Mouse (Mus musculus): ENCODE results near the gene Armc9.

The Armc9 gene

DNA sequence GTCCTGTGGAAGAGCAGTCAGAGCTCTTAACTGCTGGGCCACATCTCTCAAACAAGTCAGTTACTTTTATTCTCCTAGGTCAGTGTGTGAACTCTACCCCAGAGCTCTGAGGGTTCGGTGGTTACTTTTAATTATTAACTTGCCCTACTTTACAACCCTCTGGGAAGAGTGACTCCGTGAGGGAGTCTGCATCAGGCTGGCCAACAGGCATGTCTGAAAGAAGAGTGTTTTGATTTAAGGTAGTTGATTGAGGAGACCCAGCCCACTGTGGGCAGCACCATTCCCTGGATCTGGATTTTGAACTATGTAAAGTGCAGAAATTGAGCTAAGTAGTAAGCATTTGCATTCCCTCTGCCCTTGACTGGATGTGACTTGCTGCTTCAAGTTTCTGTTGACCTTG lies 21.5 kb downstream of the Armc9 start:
- peak; percentile 60 to 76 for DNase-seq

DNA sequence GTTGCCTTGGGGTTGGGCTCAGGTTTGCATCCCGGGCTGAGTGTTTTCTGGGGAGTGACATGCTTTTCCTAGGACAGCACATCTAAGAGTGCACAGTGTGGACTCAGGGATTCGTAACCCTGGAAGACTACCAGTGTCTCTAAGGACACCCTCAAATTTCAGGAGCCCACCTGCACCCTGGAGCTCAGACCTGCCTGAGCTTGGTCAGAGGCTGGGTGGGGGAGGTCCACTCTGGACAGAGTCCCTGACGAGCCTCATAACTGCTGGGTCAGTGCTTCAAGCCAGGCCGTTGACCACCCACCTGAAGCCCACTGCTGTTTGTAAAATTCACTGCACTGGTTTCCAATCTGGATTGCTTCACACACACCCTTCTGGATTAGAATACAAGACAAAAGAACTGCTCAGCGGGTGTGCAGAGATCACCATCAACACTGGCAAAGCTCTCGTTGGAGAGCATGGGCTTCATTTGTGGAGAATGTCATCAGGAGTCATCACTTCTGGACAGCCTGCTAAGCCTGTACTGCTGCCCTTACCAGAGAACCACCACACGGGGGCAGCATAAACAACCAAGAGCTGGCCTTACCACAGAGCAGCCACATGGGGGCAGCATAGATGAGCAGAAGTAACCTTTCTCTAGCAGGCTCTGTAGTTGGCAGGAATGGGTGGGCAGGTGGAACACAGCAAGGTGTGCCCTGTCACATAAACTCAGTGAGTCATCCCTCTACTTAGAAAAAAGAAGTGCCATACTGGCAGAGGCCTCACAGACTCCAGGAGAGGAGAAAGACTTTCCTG lies 24.1 kb downstream of the Armc9 start:
- peak; percentile 69 to 89 for DNase-seq

DNA sequence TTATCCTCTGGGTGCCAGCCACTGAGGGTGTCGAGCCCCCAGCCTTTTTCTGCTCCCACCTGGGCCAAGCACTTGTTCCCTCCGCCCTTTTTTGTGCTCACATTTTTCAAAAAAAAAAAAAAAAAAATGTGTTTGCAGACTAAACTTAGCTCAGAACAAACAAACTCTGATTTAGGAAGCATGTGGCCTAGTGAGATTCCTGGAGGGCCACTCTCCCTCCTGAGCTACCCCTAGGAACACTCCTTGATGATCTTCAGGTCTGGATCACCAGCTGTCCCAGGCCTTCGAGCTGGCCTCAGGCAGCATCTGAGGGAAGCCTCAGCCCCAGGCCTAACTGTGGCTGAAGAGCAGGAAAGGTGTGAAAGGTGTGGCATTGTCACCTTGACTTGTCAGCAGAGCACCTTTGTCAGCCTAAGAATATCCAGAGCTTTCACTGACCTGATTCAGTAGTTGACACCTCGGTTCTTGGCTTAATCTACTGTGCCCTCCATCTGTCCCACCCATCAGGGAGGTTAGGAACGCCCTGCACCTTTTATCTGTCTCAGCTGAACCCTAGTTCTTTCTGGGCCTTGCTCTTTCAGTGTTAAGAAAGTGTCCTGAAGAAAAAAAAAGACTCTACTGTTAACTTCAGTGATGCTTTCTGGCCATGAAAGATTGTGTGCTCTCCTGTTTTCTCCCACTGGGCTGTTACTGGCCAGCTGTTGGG lies 27.6 kb downstream of the Armc9 start:
- DNase-seq = no peak

DNA sequence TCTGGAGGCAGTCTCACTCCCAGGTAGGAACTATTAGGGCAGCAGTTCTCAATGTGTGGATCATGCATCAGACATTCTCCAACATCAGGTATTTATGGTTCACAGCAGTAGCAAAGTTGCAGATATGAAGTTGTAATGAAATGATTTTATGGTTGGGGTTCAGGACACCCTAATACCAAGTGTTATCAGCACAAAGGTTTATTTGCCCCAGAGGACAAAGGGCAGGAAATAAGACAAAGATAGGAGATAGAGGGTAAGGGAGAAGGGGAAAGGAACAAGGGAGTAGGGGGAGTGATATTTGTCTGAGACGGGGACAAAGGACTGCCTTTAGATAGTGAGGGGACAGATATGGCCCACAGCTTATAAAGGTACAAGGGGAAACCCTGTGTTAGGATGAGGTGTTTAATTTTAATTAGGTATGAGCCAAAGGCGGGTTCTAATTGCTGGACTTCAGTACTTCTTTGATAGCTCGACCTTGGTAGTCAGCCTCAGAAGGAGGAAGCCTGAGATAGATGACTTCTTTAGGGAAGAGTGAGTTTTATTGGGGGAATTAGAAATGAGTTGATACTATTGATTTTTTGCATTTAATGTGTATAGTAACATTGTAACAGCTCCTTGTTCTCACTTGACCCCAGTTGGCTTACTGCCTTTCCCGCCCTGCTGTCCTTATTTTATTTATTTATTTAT lies 29.1 kb downstream of the Armc9 start:
- DNase-seq = no peak

DNA sequence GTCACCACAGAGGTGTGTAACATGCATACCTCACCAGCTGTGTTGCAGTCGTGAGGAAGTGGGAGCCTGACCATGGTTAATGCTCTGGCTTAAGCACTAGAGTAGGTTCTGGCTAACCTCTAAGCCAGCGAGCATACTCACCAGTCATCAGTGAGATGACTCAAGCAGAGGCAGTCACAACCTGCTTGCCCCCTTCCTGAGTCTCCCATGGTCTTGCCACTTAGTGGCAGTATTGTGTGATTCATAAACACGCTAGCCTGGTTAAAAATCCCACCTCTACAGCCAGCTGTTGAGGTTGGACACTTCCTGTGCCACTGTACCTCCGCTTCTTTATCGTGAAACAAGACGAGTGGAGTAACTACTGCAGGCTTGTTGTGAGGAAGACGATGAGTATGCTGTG lies 32.2 kb downstream of the Armc9 start:
- no peak for DNase-seq

DNA sequence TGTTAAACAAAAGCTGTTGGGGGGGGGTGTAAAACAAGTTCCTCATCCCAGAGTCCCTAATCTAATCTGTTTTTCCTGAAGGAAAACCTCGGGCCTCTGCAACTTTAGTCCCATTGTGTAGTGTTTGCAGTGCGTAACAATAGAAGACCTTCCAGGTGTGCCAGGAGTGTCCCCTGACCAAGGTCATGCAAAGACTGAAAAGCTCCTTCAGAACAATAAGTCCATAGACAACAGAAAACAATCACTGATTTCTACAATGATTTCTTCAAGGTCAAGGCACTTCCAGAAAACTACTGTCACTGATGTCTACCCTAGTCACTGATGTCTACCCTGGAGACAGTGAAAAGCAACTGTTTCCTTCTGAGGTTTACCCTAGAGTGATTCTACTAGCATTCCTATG lies 33.3 kb downstream of the Armc9 start:
- no peak for DNase-seq

DNA sequence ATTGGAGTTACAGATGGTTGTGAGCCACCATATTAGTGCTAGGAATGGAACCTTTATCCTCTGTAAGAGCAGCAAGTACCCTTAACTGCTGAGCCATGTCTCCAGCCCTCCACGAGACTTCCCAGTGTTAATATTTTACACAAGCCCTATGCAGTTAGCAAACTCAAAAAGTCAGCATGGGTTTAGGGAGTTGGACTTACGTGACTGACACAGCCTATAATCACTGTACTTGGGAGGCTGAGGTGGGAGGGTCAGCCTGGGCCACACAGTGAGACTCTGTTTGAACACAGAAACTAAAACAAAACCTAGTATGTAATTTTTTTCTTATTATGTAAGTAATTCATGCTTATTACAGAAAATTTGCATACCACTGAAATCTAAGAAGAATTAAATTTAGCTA lies 33.7 kb downstream of the Armc9 start:
- peak in 1 of 2 experiments; percentile 31 for DNase-seq

DNA sequence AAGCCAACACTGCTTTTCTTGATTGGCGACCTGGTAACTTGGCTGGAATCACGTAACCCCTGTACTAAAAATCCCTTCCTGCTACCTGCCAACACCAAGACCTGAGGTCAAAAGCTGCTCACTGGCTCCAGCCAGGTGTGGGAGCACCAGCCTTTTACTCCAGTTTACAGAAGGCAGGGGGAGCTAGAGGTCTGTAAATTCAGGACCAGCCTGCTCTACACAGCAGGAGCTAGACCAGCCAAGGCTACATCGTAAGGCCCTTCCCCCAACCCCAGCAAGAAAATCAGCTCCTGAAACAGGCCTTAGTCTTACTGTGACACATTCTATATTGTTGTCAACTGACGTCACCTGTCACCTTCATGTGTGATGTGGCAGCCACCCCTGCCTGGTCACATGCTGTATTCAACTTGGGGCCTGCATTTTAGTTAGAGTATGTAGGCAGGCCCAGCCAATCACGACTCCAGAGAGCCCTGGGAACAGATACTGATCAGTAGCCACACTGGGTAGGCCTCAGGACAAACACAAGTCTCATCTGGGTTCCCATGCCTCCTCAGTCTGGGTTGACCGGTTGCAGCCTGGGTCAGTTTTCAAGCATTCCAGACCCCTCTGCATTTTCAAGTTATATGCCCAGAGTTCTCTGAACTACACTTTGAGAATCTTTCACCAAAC lies 34.6 kb downstream of the Armc9 start:
- DNase-seq = no peak

DNA sequence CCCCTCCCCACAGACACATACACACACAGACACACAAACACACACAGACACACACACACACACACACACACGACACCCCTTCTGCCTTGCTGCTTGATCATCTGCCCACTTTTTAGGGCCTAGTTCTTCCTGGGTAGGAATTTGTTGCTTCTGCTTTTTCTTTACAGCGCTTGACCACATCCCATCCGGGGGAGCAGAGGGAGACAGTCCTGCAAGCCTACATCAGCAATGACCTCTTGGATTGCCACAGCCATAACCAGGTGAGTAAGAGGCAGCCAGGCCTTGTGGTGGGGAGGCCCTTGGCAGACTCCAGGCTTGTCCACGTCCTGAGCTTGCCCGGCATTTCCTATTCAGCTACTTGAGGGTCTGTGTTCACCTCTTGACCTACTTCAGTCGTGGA lies 36.3 kb downstream of the Armc9 start:
- no peak for DNase-seq

DNA sequence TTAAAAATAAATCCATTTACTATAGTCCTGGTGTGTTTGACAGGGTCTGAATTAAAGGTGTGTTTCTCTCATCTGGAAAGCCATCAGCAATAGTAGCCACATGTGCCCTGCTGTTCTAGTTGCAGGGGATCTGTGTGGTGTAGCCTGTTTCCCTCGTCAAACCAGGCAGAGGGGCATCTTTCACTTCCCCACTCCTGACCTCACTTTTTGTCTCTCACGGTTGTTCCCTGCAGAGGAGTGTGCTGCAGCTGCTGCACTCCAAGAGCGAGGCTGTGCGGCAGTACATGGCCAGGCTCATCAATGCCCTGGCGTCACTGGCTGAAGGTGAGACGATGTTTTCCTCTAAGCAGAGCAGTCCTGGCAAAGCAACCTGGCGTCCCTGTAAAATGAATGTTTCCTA lies 39.5 kb downstream of the Armc9 start:
- no peak for DNase-seq

DNA sequence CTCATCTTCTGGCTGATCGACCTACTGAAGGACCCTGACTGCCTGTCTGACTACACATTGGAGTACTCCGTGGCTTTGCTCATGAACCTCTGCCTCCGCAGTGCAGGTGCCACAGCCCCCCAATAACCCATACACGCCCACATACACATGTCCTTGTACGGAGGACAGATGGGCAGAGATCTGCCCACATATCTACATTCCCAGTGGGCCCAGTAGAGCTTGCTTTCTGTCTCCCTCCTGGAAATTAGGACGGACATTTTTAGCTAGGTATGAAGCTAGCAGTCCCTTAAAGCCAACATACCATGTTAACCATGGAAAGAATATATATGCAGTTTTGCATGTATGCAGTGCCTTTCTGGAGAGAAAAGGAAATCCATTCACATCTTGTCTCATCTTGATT lies 43.7 kb downstream of the Armc9 start:
- DNase-seq = no peak

DNA sequence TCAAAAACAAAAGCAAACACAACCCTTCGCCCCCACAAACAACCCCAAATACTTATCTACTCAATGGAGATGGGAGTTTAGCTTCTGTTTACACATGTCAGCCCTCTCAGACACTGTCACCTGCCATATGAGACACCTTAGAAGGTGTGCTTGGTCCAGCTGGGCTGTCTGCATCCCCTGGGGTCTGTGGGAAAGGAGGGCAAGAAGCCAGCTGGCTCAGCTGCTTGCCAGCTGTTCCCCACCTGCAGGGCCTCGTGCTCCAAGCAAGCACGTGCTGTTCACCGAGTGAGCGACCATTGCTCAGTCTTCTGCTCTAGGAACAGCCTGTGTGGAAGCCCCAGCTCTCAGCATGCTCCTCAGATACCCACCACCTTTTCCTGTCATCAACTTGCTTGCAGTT lies 44.4 kb downstream of the Armc9 start:
- DNase-seq = no peak

DNA sequence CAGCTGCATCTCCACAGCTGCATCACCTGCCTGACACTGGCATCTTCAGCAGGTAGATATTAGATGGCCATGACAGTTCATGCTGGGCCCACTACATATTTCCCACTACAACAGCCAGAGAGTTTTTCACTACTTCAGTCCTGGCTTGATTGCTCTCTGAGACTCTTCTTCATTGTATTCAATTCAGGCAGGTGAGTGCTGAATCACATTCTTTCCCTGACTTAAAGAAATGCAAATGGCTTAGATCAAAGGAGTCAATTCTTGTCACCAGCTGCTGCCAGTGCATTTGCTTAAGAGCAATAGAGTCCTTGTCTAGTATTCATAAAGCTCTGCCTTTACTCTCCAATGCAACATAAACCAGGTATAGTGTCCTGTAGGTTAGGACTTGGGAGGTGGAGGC lies 46.7 kb downstream of the Armc9 start:
- DNase-seq = no peak

DNA sequence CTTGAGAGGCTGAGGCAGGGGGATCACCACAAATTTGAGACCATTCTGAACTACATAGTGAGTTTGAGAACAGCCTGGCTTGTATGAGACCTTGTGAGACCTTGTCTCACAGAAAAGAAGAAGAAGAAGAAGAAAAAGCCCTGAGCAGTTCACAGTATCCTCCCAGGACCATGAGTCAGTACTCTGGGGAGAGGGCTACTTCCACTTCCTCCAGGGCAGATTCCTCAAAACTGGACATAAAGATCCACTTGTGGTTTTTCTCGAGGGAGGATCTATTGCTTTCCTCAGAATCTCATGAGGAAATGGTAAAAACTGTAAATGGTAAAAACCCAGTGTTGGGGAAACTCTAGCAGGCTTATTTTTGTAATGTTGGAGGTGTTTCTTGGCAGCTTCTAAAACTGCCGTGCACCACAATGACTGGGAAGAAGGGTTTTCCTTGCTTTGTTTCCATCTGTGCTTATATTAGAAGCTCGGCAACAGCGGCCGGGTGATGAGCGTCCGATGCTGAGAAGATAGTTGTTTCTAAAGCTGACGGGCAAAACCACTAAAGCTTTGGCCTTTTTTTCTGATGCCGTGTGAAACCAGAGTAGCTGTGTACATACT lies 48.1 kb downstream of the Armc9 start:
- DNase-seq = no peak

DNA sequence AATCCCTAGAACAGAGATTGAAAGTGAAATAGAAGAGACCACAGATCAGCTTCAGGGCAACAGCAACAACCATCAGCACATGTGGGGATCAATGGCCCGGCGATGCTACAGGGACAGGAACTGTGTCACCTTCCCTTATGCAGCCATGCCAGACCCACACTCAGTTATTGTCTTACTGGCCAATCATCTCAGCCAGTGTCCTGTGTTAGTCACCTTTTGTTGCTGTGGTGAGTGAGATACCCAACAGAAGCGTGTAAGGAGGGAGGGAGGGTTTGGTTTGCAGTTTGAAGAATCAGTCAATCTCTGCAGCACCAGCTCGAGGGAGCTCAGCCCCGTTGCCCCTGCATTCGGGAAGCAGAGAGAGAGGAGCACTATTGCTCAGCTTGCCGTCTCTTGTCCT lies 56.1 kb downstream of the Armc9 start:
- no peak for DNase-seq

DNA sequence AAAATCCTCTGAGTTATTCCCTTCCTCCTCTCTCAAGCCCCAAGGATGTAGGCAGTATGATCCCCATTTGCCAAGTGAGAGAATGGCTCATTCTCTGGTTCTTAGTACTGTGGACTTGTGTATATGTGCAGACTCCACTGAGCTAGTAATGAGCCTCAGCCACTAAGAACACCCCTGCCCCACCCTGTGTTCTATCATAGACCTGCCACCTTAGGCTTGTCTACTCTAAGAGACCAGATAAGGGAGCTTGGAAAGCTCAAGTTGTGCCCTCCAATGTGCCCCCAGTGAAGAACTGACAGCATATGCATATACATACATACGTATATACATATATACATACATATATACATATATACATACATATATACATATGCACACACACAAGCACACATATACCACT lies 56.9 kb downstream of the Armc9 start:
- DNase-seq = no peak

DNA sequence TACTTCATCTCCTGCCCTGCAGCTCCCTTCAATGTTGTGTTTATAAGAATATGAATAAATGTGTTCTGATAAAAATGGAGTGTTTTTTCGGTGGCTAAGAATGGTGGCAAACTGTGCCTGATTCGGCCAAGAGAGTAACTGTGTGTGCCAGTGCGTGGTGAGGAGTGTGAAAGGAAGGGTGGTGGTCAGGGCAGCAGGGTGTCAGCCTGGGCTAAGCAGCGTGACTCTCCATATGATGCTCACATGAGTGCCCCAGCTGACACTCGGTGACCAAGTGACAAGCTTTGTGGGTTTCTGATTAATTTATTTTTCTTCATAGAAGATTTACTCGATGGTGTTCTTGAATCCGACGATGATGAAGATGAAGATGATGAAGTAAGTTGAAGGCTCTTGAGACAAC lies 58.2 kb downstream of the Armc9 start:
- no peak for DNase-seq

DNA sequence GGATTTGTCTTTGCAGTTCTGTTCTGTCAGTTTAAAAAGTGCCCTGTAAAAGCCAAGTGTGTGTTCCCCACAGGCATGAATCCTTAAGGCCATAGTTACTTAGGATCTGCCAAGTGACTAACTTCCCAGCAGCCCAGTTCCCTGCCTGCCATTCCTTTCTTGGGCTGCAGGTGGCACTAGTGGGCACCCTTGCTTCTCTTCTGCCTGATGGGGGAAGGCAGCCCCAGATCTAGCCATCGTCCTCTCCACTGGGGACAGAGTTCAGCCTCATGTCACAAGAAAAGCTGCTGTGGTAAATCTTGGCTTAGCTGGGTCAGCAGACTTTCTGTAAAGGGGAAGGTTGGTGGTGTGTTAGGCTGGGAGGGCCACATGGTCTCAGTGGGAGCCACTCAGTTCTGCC lies 59.6 kb downstream of the Armc9 start:
- peak; percentile 72 to 85 for DNase-seq

DNA sequence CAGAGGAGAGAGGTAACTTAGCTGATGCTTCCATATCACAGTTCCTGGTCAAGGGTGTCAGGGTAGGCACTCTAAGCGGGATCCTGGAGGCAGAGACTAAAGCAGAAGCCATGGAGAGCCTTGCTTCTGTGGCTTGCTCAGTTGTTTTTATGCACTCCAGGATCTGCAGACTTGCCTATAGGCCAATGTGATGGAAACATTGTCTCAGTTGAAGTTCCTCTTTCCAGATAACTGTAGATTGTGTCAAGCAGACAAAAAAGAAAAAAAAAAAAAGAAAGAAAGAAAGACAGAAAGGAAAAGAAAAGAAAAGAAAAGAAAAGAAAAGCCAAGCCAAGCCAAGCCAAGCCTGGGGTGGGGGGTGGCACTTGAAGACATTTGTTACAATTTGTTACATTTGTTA lies 60.7 kb downstream of the Armc9 start:
- no peak for DNase-seq

DNA sequence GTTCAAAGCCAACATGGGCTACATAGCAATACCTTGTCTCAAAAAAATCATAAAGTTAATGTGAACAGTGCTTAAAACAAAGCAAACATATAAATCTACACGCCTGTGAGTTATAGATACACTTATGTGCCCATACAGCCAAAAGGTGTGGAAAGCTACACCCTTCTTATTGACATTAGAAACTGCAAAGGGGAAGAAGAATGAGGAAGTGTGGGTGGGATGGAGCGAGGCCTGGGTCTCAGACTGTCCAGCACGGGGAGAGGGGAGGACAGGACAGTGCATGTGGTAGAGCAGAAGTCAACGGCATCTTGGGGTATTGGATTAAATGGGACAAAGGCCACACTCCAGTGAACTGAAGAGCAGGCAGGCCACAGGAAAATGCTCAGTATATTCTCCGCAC lies 61.8 kb downstream of the Armc9 start:
- no peak for DNase-seq

DNA sequence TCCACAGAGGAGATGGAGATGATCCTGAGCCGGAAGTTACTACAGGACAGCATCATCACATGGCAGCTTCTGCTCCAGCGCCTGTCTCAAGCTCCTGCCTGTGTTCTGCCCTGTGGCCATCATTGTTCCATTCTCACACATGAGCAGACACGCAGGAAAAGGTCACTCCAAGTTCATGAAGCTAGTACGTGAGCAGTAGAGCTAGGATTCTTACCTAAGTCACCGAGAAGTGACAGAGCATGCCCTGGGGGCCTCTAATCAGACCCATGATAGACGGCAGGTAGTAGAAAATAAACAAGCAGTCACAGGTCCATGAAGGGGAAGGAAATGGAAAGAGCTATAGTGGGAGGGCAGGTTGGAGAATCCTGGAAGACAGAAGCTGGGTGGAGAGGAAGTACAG lies 63.4 kb downstream of the Armc9 start:
- no peak for DNase-seq

DNA sequence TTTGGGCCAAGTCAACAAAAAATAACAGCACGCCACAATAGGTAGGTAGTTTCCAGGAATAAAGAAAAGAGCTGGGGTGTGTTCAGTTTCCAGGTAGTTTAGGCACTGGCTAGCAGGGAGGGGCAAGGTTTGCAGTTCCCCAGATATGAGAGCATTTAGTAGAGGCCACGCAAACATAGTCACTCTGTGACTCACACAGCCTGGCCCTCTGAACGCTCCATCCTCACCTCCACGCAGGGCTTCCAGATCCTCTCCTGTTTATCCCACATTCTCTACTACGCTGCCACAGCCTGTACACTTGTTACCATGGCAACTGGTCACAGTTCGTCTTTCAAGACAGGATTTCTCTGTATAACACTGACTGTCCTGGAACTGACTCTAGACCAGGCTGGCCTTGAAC lies 70.6 kb downstream of the Armc9 start:
- no peak for DNase-seq

DNA sequence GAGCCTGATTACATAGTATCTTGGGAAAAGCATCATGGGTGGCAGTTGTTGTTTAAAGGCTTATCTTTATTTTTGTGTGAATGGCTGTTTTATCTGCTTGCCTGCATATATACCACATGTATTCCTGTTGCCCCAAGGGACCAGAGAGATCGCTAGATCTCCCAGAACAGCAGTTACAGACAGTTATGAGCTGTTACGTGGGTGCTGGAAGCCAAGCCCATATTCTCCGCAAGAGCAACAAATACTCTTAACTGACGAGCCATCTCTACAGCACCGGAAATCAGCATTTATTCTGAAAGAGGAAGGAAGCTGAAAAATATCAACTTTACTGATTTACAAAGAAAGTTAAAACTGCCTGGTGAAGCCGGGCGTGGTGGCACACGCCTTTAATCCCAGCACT lies 74.1 kb downstream of the Armc9 start:
- no peak for DNase-seq

Data from kidney, postnatal 36 days (tissue).